Mouse (Mus musculus) bone marrow macrophage, adult 2 months (primary cell): Measurements from ENCODE around the gene Myo1a.

Source experiments
- CTCF ChIP-seq: IDR thresholded peaks from 2 replicates; pipeline ENCODE4 v1.5.1; 2012; ENCODE audit warnings: low read depth, mild to moderate bottlenecking, low read length, moderate library complexity
- POLR2A ChIP-seq: IDR thresholded peaks from 2 replicates; pipeline ENCODE4 v1.6.1; 2012; ENCODE audit warnings: mild to moderate bottlenecking, low read depth, low read length, borderline replicate concordance

DNA sequence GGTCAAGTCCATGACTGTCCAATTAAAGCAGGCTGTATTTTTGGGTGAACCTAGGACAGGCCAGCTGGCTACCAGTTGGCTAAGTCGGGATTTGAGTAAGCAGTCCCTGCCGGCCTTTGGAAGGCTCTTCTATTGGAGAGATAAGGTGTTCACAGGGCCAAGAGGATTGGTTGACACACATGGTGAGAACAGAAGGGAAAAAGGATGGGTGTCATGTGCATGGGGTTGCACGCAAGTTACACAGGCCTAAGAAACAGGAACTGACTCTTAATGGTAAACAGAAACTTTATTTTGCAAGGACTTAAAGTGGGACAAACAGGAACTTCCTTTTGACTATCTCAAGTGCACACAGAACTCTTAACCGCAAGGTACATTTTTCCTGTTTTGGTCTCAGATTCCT is 31.9 kb downstream of the Myo1a start:
- TF ChIP-seq CTCF (no peak), POLR2A (no peak)
